Mouse (Mus musculus) forebrain, embryonic 12.5 days (tissue): ENCODE data around the gene Clec9a. TPM values are rescaled to one million over a fixed set of nuclear protein-coding genes. Genes with fewer than 3 reads are reported as not detected.

Experiments used
- ATAC-seq: fragments of 200-750 bp; cut with Nextera tagmentation; 2 replicates; pipeline ENCODE4 v1.8.0; 2017; ENCODE audit warnings: moderate TSS enrichment; ENCODE audit not compliant: low FRiP score
- H3K27ac ChIP-seq: fragments of 300-500 bp; sonication (generic); 2 replicates; pipeline ENCODE4 v1.5.1; 2016; ENCODE audit warnings: mild to moderate bottlenecking
- H3K27me3 ChIP-seq: fragments of 300-500 bp; sonication (generic); 2 replicates; pipeline ENCODE4 v1.6.1; 2016; ENCODE audit warnings: mild to moderate bottlenecking
- H3K36me3 ChIP-seq: fragments of 300-500 bp; sonication (generic); replicated peaks from 2 replicates; pipeline ENCODE4 v1.6.1; 2016; ENCODE audit warnings: mild to moderate bottlenecking
- H3K4me1 ChIP-seq: fragments of 300-500 bp; sonication (generic); 2 replicates; pipeline ENCODE4 v1.6.1; 2016
- H3K4me2 ChIP-seq: fragments of 300-500 bp; sonication (generic); 2 replicates; pipeline ENCODE4 v1.6.1; 2016; ENCODE audit warnings: mild to moderate bottlenecking, moderate library complexity
- H3K4me3 ChIP-seq: fragments of 300-500 bp; sonication (generic); replicated peaks from 2 replicates; pipeline ENCODE4 v1.5.1; 2016; ENCODE audit warnings: mild to moderate bottlenecking
- H3K9ac ChIP-seq: fragments of 300-500 bp; sonication (generic); 2 replicates; pipeline ENCODE4 v1.6.1; 2016; ENCODE audit warnings: mild to moderate bottlenecking
- H3K9me3 ChIP-seq: fragments of 300-500 bp; sonication (generic); 2 replicates; pipeline ENCODE4 v1.6.1; 2016
- WGBS: fragments of 180-500 bp; shearing (Covaris S2); methylation state at CpG from one replicate; pipeline ENCODE4 v1.1.7; 2016; 5-methylcytosine and 5-hydroxymethylcytosine counted together
- polyA plus RNA-seq: library from polyadenylated mRNA; unstranded; fragments of >200 nt; fragmentation: Nextera tagmentation; extraction: Ambion mirVana; gene quantifications from 2 replicates; pipeline ENCODE4 v1.2.1, GENCODE M21; 2016

The Clec9a gene
- polyA plus RNA-seq, 1 experiment from 2014 or later: 0.23 TPM

GRCm38 (mm10) chr6:129427281-129427680 is 18.6 kb downstream of the Clec9a start:
- H3K27ac ChIP-seq: no peak overlapping the region
- 77% methylated on average over 4 of the region's 4 CpGs for WGBS
- no peaks in the 10 kb centered on the region for H3K4me1 ChIP-seq
- no peak for ATAC-seq
- no peaks in the 10 kb centered on the region for H3K36me3 ChIP-seq
- no peak overlapping the region for H3K9ac ChIP-seq
- no peaks in the 10 kb centered on the region for H3K27me3 ChIP-seq
- no peaks in the 10 kb centered on the region for H3K9me3 ChIP-seq
- H3K4me3 ChIP-seq: no peak overlapping the region
- H3K4me2 ChIP-seq: no peak overlapping the region

GRCm38 (mm10) chr6:129434239-129434638 is 25.6 kb downstream of the Clec9a start:
- Histone ChIP-seq H3K4me1 (no peaks in the 10 kb centered on the region), H3K4me2 (no peak overlapping the region), H3K27ac (no peak overlapping the region), H3K27me3 (no peaks in the 10 kb centered on the region), H3K9ac (no peak overlapping the region), H3K9me3 (no peaks in the 10 kb centered on the region), H3K4me3 (no peak overlapping the region), H3K36me3 (no peaks in the 10 kb centered on the region)
- no peak for ATAC-seq
- 55% methylated on average over 5 of the region's 5 CpGs for WGBS

GRCm38 (mm10) chr6:129436025-129436424 is 27.4 kb downstream of the Clec9a start:
- 83% methylated on average over 3 of the region's 3 CpGs for WGBS
- H3K4me3 ChIP-seq: no peak overlapping the region
- no peaks in the 10 kb centered on the region for H3K9me3 ChIP-seq
- H3K36me3 ChIP-seq: no peaks in the 10 kb centered on the region
- H3K27ac ChIP-seq: no peak overlapping the region
- no peaks in the 10 kb centered on the region for H3K27me3 ChIP-seq
- ATAC-seq: no peak
- H3K4me1 ChIP-seq: no peaks in the 10 kb centered on the region
- H3K9ac ChIP-seq: no peak overlapping the region
- no peak overlapping the region for H3K4me2 ChIP-seq

- no peak overlapping the region for H3K9ac ChIP-seq
- H3K27ac ChIP-seq: no peak overlapping the region
- no peak overlapping the region for H3K4me2 ChIP-seq
- H3K9me3 ChIP-seq: no peaks in the 10 kb centered on the region
- no peaks in the 10 kb centered on the region for H3K27me3 ChIP-seq
- no peak for ATAC-seq
- H3K4me3 ChIP-seq: no peak overlapping the region
- 85% methylated on average over 2 of the region's 2 CpGs for WGBS
- no peaks in the 10 kb centered on the region for H3K4me1 ChIP-seq
- H3K36me3 ChIP-seq: no peaks in the 10 kb centered on the region
These were observed 29.4 kb downstream of the Clec9a start for GRCm38 (mm10) chr6:129438033-129438432.

- Histone ChIP-seq H3K27me3 (no peaks in the 10 kb centered on the region), H3K4me3 (no peak overlapping the region), H3K4me2 (no peak overlapping the region), H3K27ac (no peak overlapping the region), H3K36me3 (no peaks in the 10 kb centered on the region), H3K9me3 (no peaks in the 10 kb centered on the region), H3K9ac (no peak overlapping the region), H3K4me1 (no peaks in the 10 kb centered on the region)
- 79% methylated on average over 6 of the region's 6 CpGs for WGBS
- ATAC-seq: no peak
These were observed 41.1 kb downstream of the Clec9a start for GRCm38 (mm10) chr6:129449743-129450142.

- Histone ChIP-seq H3K36me3 (no peaks in the 10 kb centered on the region), H3K4me1 (no peaks in the 10 kb centered on the region), H3K27ac (no peak within 1 kb of the TSS), H3K4me2 (no peak within 1 kb of the TSS), H3K4me3 (no peak within 1 kb of the TSS), H3K9me3 (no peaks in the 10 kb centered on the region), H3K27me3 (no peaks in the 10 kb centered on the region), H3K9ac (no peak within 1 kb of the TSS)
- 67% methylated on average over 13 of the region's 13 CpGs for WGBS
- no peak for ATAC-seq
These were observed 42.9 kb downstream of the Clec9a start, which contains the start of gene Clec1a for GRCm38 (mm10) chr6:129451411-129452039. TSS of gene Clec1a (minus strand) at chr6:129452000.

GRCm38 (mm10) chr6:129471386-129471785 is 62.7 kb downstream of the Clec9a start:
- no peaks in the 10 kb centered on the region for H3K27me3 ChIP-seq
- no peak overlapping the region for H3K9ac ChIP-seq
- no peaks in the 10 kb centered on the region for H3K36me3 ChIP-seq
- no peak overlapping the region for H3K4me3 ChIP-seq
- WGBS: 94% methylated on average over 6 of the region's 6 CpGs
- H3K4me2 ChIP-seq: no peak overlapping the region
- H3K4me1 ChIP-seq: no peaks in the 10 kb centered on the region
- H3K9me3 ChIP-seq: no peaks in the 10 kb centered on the region
- ATAC-seq: no peak
- no peak overlapping the region for H3K27ac ChIP-seq

- Histone ChIP-seq H3K9ac (no peak overlapping the region), H3K9me3 (no peaks in the 10 kb centered on the region), H3K4me2 (no peak overlapping the region), H3K4me3 (no peak overlapping the region), H3K27ac (no peak overlapping the region), H3K36me3 (no peaks in the 10 kb centered on the region), H3K27me3 (no peaks in the 10 kb centered on the region), H3K4me1 (no peaks in the 10 kb centered on the region)
- 88% methylated on average over 5 of the region's 5 CpGs for WGBS
- ATAC-seq: no peak
These were observed 64.0 kb downstream of the Clec9a start for GRCm38 (mm10) chr6:129472627-129473026.

Other genes starting within 250 kb of the Clec9a start
- not detected in 2 replicates for gene Clec2d, start 228.2 kb upstream of the Clec9a start, polyA plus RNA-seq
- not detected in 2 replicates for gene Cd69, start 133.4 kb upstream of the Clec9a start, polyA plus RNA-seq
- gene 4922502D21Rik, start 77.1 kb upstream of the Clec9a start, polyA plus RNA-seq: not detected in 2 replicates
- 0.18 and 0.31 TPM in 2 replicates for gene Clec12a, start 66.2 kb upstream of the Clec9a start, polyA plus RNA-seq
- gene Clec12b, start 23.0 kb upstream of the Clec9a start, polyA plus RNA-seq: not detected in 2 replicates
- 5.8 and 7.1 TPM in 2 replicates for gene Clec1b, start 11.6 kb upstream of the Clec9a start, polyA plus RNA-seq
- gene Clec1a, start 43.1 kb downstream of the Clec9a start, polyA plus RNA-seq: 1.2 TPM in 2 replicates
- gene Olr1, start 98.3 kb downstream of the Clec9a start, polyA plus RNA-seq: not detected in 2 replicates
- not detected in 2 replicates for gene Tmem52b, start 103.7 kb downstream of the Clec9a start, polyA plus RNA-seq
- 83.6 and 97.2 TPM in 2 replicates for gene Gabarapl1, start 124.3 kb downstream of the Clec9a start, polyA plus RNA-seq
- gene Klre1, start 169.0 kb downstream of the Clec9a start, polyA plus RNA-seq: not detected in 2 replicates
- gene Klrd1, start 182.9 kb downstream of the Clec9a start, polyA plus RNA-seq: not detected in 2 replicates
- gene Klrk1, start 215.0 kb downstream of the Clec9a start, polyA plus RNA-seq: 0.08 and 0.13 TPM in 2 replicates
- not detected in 2 replicates for gene Klrc3, start 234.5 kb downstream of the Clec9a start, polyA plus RNA-seq